Mouse (Mus musculus) urinary bladder, postnatal 36 days (tissue): ENCODE measurements around the gene Gm15130.

Experiments
- DNase-seq, 2 experiments: peaks; one replicate each; pipeline ENCODE4 v3.0.0; 2022; ENCODE audit warnings: low spot score in 2 of 2, mixed read lengths in 1 of 2

Gene Gm15130

GRCm38 (mm10) chr2:111152836-111153235, at the start of gene Gm15130:
Gene Gm15130 (minus strand): TSS chr2:111152936.
- no peak for DNase-seq

DNA sequence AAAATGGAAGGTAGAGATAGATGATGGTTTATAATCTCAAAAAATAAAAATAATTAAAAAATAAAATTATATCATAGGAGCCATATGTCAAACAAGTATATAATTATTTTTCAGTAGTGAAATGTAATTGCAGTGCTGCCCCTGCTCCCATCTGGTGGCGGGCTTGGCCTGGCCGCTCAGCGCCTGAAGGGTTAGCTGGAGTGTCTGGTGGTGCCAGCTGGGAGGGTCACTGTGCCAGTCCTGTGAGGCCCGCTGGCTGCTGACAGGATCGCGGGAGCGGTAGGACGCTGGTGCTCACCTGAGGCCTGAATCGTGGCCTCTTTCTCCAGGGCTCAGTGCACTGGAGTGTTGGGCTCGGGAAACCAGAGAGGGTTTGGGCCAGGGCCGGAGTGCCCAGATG, 29.3 kb upstream of the Gm15130 start:
- no peak for DNase-seq

- DNase-seq = no peak
These were observed 17.0 kb downstream of the Gm15130 start for GRCm38 (mm10) chr2:111135739-111136138.

- DNase-seq = no peak
These were observed 46.9 kb downstream of the Gm15130 start, which contains the start of gene Gm13941 for GRCm38 (mm10) chr2:111105882-111106281. Gene Gm13941 (minus strand): TSS chr2:111105982.
